Mouse (Mus musculus): ENCODE data around the gene Cacna1e. TPM values are rescaled to one million over a fixed set of nuclear protein-coding genes. Genes with fewer than 3 reads are reported as not detected.

Gene Cacna1e
- polyA plus RNA-seq (2017; shearing (Covaris generic)): 0.37 TPM

DNA sequence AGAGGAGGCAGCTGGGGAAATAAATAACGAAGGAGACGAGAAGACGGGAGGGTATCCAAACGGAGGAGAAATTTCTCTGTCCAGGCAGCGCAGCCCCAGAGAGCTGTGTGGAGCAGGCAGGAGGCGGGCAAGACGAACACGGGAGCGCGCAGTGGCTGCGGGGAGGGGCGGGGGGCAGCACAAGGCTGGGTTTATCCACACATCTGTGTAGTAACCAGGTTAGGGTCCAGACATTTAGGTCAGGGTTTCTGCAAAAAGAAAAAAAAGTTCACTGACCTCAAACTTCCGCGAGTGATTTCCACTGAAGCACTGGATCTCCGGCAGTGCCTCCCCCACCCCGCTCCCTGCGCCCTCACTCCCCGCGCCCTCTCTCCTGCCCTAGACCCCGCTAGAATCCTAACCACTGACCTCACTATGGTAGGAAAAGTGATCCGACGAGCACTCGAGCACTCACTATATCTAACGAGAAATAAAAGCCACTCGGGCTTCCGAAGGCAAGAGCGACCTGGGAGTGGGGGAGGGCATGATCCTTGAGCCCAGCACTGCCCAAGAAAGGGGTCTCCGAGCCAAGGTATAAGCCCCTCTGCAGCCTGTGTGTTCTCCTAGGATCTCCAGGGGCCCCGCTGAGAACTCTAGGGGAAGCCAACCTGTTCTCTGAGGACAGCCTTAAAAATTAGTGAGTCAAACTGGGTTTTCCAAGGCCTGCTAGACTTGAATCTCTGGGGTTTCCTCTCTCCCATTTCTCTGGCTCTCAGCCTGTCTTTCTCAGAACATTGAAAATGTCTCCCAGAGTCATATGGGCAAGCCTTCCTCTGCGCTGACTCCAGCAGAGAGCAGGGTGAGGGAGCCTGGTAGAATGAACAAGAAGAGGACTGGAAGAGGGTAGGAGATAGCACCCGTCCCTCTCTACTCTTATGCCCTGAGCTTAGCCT is at the start of gene Cacna1e:
TSS of gene Cacna1e (minus strand) at position 227 of the 932 bp plus-strand sequence.

Other genes with a start within 250 kb of the Cacna1e start
- 343 TPM for gene Ier5, start 215.1 kb upstream of the Cacna1e start, polyA plus RNA-seq (2017; shearing (Covaris generic))